Mouse (Mus musculus): ENCODE measurements around the gene Pramef20. TPM values are rescaled to one million over a fixed set of nuclear protein-coding genes. Genes with fewer than 3 reads are reported as not detected.

Gene Pramef20
- polyA plus RNA-seq (2014; fragmentation: Illumina TruSeq; extraction: RNeasy Lipid Tissue Mini Kit (QIAGEN cat#74804); ENCODE audit: low read depth, low replicate concordance), result not detected

GRCm38 (mm10) chr4:144377911-144378310, at the start of gene Pramef20:
Pramef20 (minus strand) TSS chr4:144377933.

GRCm38 (mm10) chr4:144408290-144408689, 30.6 kb upstream of the Pramef20 start, which contains the start of gene Pramef12:
Pramef12 (minus strand) TSS chr4:144408464.

GRCm38 (mm10) chr4:144357642-144358041, 20.1 kb downstream of the Pramef20 start, which contains the start of gene Gm13119:
Gm13119 (plus strand) TSS chr4:144357942.

GRCm38 (mm10) chr4:144329949-144330348, 47.8 kb downstream of the Pramef20 start, which contains the start of gene Gm13128:
Gm13128 (plus strand) TSS chr4:144330249.

Other genes with a start within 250 kb of the Pramef20 start
- not detected for gene Oog3, start 215.3 kb downstream of the Pramef20 start, polyA plus RNA-seq (2014; fragmentation: Illumina TruSeq; extraction: RNeasy Lipid Tissue Mini Kit (QIAGEN cat#74804); ENCODE audit: low read depth, low replicate concordance)
- not detected for gene Oog2, start 187.2 kb downstream of the Pramef20 start, polyA plus RNA-seq (2014; fragmentation: Illumina TruSeq; extraction: RNeasy Lipid Tissue Mini Kit (QIAGEN cat#74804); ENCODE audit: low read depth, low replicate concordance)
- not detected for gene C87977, start 164.6 kb downstream of the Pramef20 start, polyA plus RNA-seq (2014; fragmentation: Illumina TruSeq; extraction: RNeasy Lipid Tissue Mini Kit (QIAGEN cat#74804); ENCODE audit: low read depth, low replicate concordance)
- gene Pramel5, start 97.4 kb downstream of the Pramef20 start, polyA plus RNA-seq (2014; fragmentation: Illumina TruSeq; extraction: RNeasy Lipid Tissue Mini Kit (QIAGEN cat#74804); ENCODE audit: low read depth, low replicate concordance), result not detected
- gene Gm13128, start 47.7 kb downstream of the Pramef20 start, polyA plus RNA-seq (2014; fragmentation: Illumina TruSeq; extraction: RNeasy Lipid Tissue Mini Kit (QIAGEN cat#74804); ENCODE audit: low read depth, low replicate concordance), result not detected
- gene Gm13119, start 20.0 kb downstream of the Pramef20 start, polyA plus RNA-seq (2014; fragmentation: Illumina TruSeq; extraction: RNeasy Lipid Tissue Mini Kit (QIAGEN cat#74804); ENCODE audit: low read depth, low replicate concordance), result not detected
- not detected for gene Pramef12, start 30.5 kb upstream of the Pramef20 start, polyA plus RNA-seq (2014; fragmentation: Illumina TruSeq; extraction: RNeasy Lipid Tissue Mini Kit (QIAGEN cat#74804); ENCODE audit: low read depth, low replicate concordance)
- not detected for gene 1700012P22Rik, start 60.8 kb upstream of the Pramef20 start, polyA plus RNA-seq (2014; fragmentation: Illumina TruSeq; extraction: RNeasy Lipid Tissue Mini Kit (QIAGEN cat#74804); ENCODE audit: low read depth, low replicate concordance)
- not detected for gene Gm9944, start 75.4 kb upstream of the Pramef20 start, polyA plus RNA-seq (2014; fragmentation: Illumina TruSeq; extraction: RNeasy Lipid Tissue Mini Kit (QIAGEN cat#74804); ENCODE audit: low read depth, low replicate concordance)
- not detected for gene Aadacl3, start 85.8 kb upstream of the Pramef20 start, polyA plus RNA-seq (2014; fragmentation: Illumina TruSeq; extraction: RNeasy Lipid Tissue Mini Kit (QIAGEN cat#74804); ENCODE audit: low read depth, low replicate concordance)
- gene 9430007A20Rik, start 141.9 kb upstream of the Pramef20 start, polyA plus RNA-seq (2014; fragmentation: Illumina TruSeq; extraction: RNeasy Lipid Tissue Mini Kit (QIAGEN cat#74804); ENCODE audit: low read depth, low replicate concordance), result not detected
- gene Gm13124, start 187.2 kb upstream of the Pramef20 start, polyA plus RNA-seq (2014; fragmentation: Illumina TruSeq; extraction: RNeasy Lipid Tissue Mini Kit (QIAGEN cat#74804); ENCODE audit: low read depth, low replicate concordance), result not detected
- not detected for gene Aadacl4, start 235.8 kb upstream of the Pramef20 start, polyA plus RNA-seq (2014; fragmentation: Illumina TruSeq; extraction: RNeasy Lipid Tissue Mini Kit (QIAGEN cat#74804); ENCODE audit: low read depth, low replicate concordance)